Mouse (Mus musculus) Patski (cell line): Measurements from ENCODE around the gene Col25a1. TPM values are rescaled to one million over a fixed set of nuclear protein-coding genes. Genes with fewer than 3 reads are reported as not detected.

Experiments
- ATAC-seq: fragments of 100-300 bp; one replicate; pipeline ENCODE4 v1.8.0; 2021
- CTCF ChIA-PET: fragments of 350-600 bp; sonication (Branson Sonifier 250); formaldehyde crosslinking; loops from one replicate; lab custom pipeline; 2022; ENCODE audit warnings: inconsistent platforms; lab: Charles Lee
- POLR2A ChIA-PET: fragments of 350-600 bp; sonication (Branson Sonifier 250); formaldehyde crosslinking; loops from one replicate; lab custom pipeline; 2022; ENCODE audit warnings: antibody characterized with exemption, inconsistent platforms; lab: Charles Lee
- DNase-seq: peaks from one replicate; pipeline ENCODE4 v3.0.0-alpha.2; 2011; ENCODE audit warnings: low read depth, low spot score
- H3K27me3 ChIP-seq: fragments of 371-371 bp; one replicate; pipeline ENCODE4 v1.5.1; 2021
- CTCF ChIP-seq: fragments of 100-300 bp; IDR thresholded peaks from one replicate; pipeline ENCODE4 v1.5.1; 2021
- in situ Hi-C: fragments of 300-500 bp; cut with MboI; formaldehyde crosslinking; loops from 3 replicates; pipeline ENCODE4 v1.11.1; 2018; ENCODE audit warnings: low pct_unique_long_range_greater_than_20kb, mixed read lengths
- polyA plus RNA-seq: library from polyadenylated mRNA; unstranded; gene quantifications from one replicate; pipeline ENCODE4 v1.2.3, GENCODE M21; 2021

The Col25a1 gene
- polyA plus RNA-seq, 1 experiment from 2014 or later = 0.03 TPM

DNA sequence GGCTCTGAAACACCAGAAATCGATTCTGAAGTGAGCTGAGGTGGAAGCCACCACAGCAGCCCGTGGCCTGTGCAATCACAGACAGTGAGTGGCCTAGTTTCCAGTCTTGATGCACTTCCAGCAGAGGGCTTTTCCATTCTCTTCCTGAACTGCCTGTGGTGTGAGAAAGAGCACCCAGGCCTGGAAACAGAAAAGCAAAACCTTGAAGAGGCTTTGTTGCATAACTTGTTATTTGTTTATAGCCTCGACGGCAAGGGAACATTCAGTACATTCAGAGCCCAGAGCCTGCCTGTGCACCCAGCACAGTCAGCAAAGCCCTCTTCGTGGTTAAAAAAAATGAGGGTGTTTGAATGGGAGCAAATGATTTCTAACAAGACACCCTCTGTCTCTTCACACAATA is 502.6 kb downstream of the Col25a1 start:
- ChIA-PET CTCF (interaction anchor here (0.6 to 2.9 kb wide), 5 partner anchors 12 to 53 kb away, joined by 3 to 7 read pairs (median 3); partner anchors contain the start of gene Etnppl), POLR2A (no interaction called here)
- in situ Hi-C loops = no loop called here
- peaks cover 4% of the 10 kb centered on the region for H3K27me3 ChIP-seq
- DNase-seq = no peak
- no peak for ATAC-seq
- no peak for TF ChIP-seq CTCF

- no peak for TF ChIP-seq CTCF
- POLR2A ChIA-PET = no interaction called here
- in situ Hi-C loops = no loop called here
- no peaks in the 10 kb centered on the region for H3K27me3 ChIP-seq
- DNase-seq = no peak
- no peak for ATAC-seq
- CTCF ChIA-PET = interaction anchor here (1.2 to 2.3 kb wide), 3 partner anchors 9 to 16 kb away, joined by 4 to 7 read pairs (median 7); no protein-coding TSS in a partner anchor
These were observed 515.0 kb downstream of the Col25a1 start for GRCm38 (mm10) chr3:130646110-130646810.

Other genes starting within 250 kb of the Col25a1 start
- gene Casp6, start 230.1 kb upstream of the Col25a1 start, polyA plus RNA-seq = 67.4 TPM
- 12.4 TPM for gene Mcub, start 161.3 kb upstream of the Col25a1 start, polyA plus RNA-seq
- 126 TPM for gene Sec24b, start 69.9 kb upstream of the Col25a1 start, polyA plus RNA-seq